Mouse (Mus musculus): ENCODE data around the gene Pcsk2. TPM values are rescaled to one million over a fixed set of nuclear protein-coding genes. Genes with fewer than 3 reads are reported as not detected.

Pcsk2 gene
- polyA plus RNA-seq, 1 experiment from 2014 or later, result 1.7 TPM

DNA sequence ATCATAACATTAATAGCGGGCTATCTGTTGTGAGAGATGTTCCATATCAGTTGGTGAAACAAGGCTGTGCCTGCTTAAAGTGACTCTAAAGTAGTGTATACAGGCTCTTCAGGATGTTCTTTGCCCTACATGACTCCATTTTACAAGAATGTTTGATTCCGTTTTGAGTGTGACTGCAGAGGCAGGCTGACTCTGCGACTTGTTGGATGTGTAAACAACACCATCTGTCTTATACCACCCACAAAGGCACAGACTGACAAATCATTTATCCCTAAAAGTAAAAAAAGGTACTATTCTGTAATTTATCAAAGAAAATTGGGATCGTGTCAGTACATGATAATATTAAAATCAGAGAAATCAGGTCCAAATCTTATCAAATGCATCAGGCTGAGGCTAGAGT is 108.7 kb downstream of the Pcsk2 start:
- WGBS, result 86% methylated on average over 4 of the region's 4 CpGs
- Histone ChIP-seq H3K4me1 (ENCODE audit: control insufficient read depth, insufficient read depth, low read length) (no peaks in the 10 kb centered on the region), H3K36me3 (replicated peaks; ENCODE audit: control insufficient read depth, insufficient read depth, low read depth, low read length) (no peaks in the 10 kb centered on the region), H3K9me3 (replicated peaks; ENCODE audit: control insufficient read depth, low read length) (no peaks in the 10 kb centered on the region), H3K9ac (replicated peaks; ENCODE audit: low read length) (no peak overlapping the region), H3K4me3 (ENCODE audit: low read depth, low read length) (no peak overlapping the region), H3K27ac (replicated peaks; ENCODE audit: low read depth, low read length) (no peak overlapping the region), H3K27me3 (ENCODE audit: control insufficient read depth, insufficient read depth, low read length) (no peaks in the 10 kb centered on the region), H3K4me2 (ENCODE audit: low read depth, low read length) (no peak overlapping the region)
- DNase-seq (ENCODE audit: low spot score) (no peak), ATAC-seq (replicated peaks; ENCODE audit: insufficient number of reproducible peaks, low FRiP score, low TSS enrichment, low read depth) (no peak)

DNA sequence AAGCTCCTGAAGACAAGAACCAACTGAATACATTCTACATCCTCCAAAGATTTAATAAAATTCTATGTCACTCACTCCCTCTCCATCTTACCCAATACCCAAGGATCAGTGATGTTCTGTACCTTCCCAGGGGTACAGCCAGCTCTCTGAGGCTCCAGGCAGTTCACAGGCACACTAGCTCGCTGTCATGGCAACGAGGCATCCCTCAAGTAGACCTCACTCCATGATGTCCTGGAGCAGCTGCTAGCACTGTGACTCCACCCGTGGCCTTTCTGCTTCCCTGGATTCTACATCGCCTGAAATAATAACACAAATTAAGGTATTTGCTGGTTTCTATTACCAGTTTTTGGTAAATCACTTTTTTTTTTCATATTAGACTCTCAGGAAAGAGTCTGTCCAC is 111.0 kb downstream of the Pcsk2 start:
- Histone ChIP-seq H3K9me3 (replicated peaks; ENCODE audit: control insufficient read depth, low read length) (no peaks in the 10 kb centered on the region), H3K36me3 (replicated peaks; ENCODE audit: control insufficient read depth, insufficient read depth, low read depth, low read length) (no peaks in the 10 kb centered on the region), H3K27me3 (ENCODE audit: control insufficient read depth, insufficient read depth, low read length) (no peaks in the 10 kb centered on the region), H3K9ac (replicated peaks; ENCODE audit: low read length) (no peak overlapping the region), H3K4me3 (ENCODE audit: low read depth, low read length) (no peak overlapping the region), H3K4me1 (ENCODE audit: control insufficient read depth, insufficient read depth, low read length) (no peaks in the 10 kb centered on the region), H3K27ac (replicated peaks; ENCODE audit: low read depth, low read length) (no peak overlapping the region), H3K4me2 (ENCODE audit: low read depth, low read length) (no peak overlapping the region)
- 63% methylated on average over 4 of the region's 4 CpGs for whole genome bisulfite sequencing
- no peak for ATAC-seq (replicated peaks; ENCODE audit: insufficient number of reproducible peaks, low FRiP score, low TSS enrichment, low read depth)
- DNase-seq (ENCODE audit: low spot score), result no peak

DNA sequence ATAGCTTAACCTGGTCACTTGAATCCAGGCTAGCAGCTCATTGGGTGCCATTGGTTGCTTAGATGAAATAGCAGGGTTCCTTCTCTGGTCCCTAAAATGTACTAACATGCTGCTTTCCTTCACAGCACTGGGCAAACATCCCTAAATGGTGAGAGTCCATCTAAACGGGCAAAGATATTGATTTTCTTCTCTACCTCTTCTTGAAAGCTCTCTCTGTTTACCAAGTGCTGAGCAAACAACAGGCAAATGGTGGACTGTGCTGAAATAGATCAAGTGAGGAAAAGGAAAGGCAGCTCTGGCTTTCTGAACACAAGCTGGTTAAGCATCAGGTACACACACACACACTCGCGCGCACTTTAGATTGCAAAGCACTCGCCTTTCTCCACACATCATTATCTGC is 120.8 kb downstream of the Pcsk2 start:
- ATAC-seq (replicated peaks; ENCODE audit: insufficient number of reproducible peaks, low FRiP score, low TSS enrichment, low read depth) (no peak), DNase-seq (ENCODE audit: low spot score) (no peak)
- H3K36me3 ChIP-seq (replicated peaks; ENCODE audit: control insufficient read depth, insufficient read depth, low read depth, low read length), result no peaks in the 10 kb centered on the region
- H3K4me1 ChIP-seq (ENCODE audit: control insufficient read depth, insufficient read depth, low read length), result no peaks in the 10 kb centered on the region
- no peak overlapping the region for H3K9ac ChIP-seq (replicated peaks; ENCODE audit: low read length)
- H3K4me3 ChIP-seq (ENCODE audit: low read depth, low read length), result no peak overlapping the region
- no peak overlapping the region for H3K4me2 ChIP-seq (ENCODE audit: low read depth, low read length)
- H3K27me3 ChIP-seq (ENCODE audit: control insufficient read depth, insufficient read depth, low read length), result no peaks in the 10 kb centered on the region
- 88% methylated on average over 5 of the region's 5 CpGs for WGBS
- H3K9me3 ChIP-seq (replicated peaks; ENCODE audit: control insufficient read depth, low read length), result no peaks in the 10 kb centered on the region
- H3K27ac ChIP-seq (replicated peaks; ENCODE audit: low read depth, low read length), result no peak overlapping the region

DNA sequence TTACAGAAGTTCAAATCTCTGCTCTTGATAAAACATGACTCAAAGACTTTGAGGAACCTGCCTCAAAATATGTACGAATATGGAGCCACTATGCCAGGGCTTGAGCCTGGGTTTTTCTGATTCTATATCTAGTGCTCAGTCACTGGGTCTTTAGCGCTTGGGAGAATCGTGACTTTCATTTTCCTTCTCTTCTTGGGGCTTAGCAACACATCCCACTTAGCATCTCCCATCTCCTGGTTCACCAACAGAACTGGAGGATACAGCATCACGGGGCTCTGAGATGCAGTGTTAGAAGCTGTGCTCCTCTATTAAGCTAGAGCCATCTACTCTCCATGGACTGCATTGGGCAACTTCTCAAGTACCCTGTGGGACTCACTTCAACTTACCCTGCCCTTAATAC is 131.9 kb downstream of the Pcsk2 start:
- no peak overlapping the region for H3K4me2 ChIP-seq (ENCODE audit: low read depth, low read length)
- H3K36me3 ChIP-seq (replicated peaks; ENCODE audit: control insufficient read depth, insufficient read depth, low read depth, low read length), result no peaks in the 10 kb centered on the region
- no peaks in the 10 kb centered on the region for H3K9me3 ChIP-seq (replicated peaks; ENCODE audit: control insufficient read depth, low read length)
- no peak overlapping the region for H3K9ac ChIP-seq (replicated peaks; ENCODE audit: low read length)
- H3K27me3 ChIP-seq (ENCODE audit: control insufficient read depth, insufficient read depth, low read length), result no peaks in the 10 kb centered on the region
- no peak for DNase-seq (ENCODE audit: low spot score)
- WGBS, result 85% methylated on average over 4 of the region's 4 CpGs
- no peak overlapping the region for H3K4me3 ChIP-seq (ENCODE audit: low read depth, low read length)
- H3K4me1 ChIP-seq (ENCODE audit: control insufficient read depth, insufficient read depth, low read length), result no peaks in the 10 kb centered on the region
- ATAC-seq (replicated peaks; ENCODE audit: insufficient number of reproducible peaks, low FRiP score, low TSS enrichment, low read depth), result no peak
- H3K27ac ChIP-seq (replicated peaks; ENCODE audit: low read depth, low read length), result no peak overlapping the region

DNA sequence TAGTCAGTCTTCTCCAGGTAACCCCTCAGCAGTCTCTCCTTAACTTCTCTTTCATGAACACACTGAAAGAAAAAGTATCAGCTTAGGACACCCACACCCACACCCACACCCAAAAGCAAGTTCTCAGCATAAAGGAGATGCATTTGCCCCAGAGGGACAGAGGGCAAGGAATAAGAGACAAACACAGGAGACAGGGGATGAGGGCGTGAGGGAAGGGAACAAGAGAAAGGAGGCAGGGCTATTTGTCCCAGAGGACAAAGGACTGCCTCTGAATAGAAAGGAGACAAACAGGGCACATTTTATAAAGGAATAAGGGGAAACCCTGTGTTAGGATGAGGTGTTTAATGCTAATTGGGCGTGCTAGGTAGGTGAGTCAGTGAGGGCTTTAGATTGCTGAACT is 133.6 kb downstream of the Pcsk2 start:
- 44% methylated on average over 2 of the region's 2 CpGs for WGBS
- ATAC-seq (replicated peaks; ENCODE audit: insufficient number of reproducible peaks, low FRiP score, low TSS enrichment, low read depth), result no peak
- Histone ChIP-seq H3K4me1 (ENCODE audit: control insufficient read depth, insufficient read depth, low read length) (no peaks in the 10 kb centered on the region), H3K4me2 (ENCODE audit: low read depth, low read length) (no peak overlapping the region), H3K36me3 (replicated peaks; ENCODE audit: control insufficient read depth, insufficient read depth, low read depth, low read length) (no peaks in the 10 kb centered on the region), H3K9ac (replicated peaks; ENCODE audit: low read length) (no peak overlapping the region), H3K27ac (replicated peaks; ENCODE audit: low read depth, low read length) (no peak overlapping the region), H3K4me3 (ENCODE audit: low read depth, low read length) (no peak overlapping the region), H3K9me3 (replicated peaks; ENCODE audit: control insufficient read depth, low read length) (no peaks in the 10 kb centered on the region), H3K27me3 (ENCODE audit: control insufficient read depth, insufficient read depth, low read length) (no peaks in the 10 kb centered on the region)
- no peak for DNase-seq (ENCODE audit: low spot score)

DNA sequence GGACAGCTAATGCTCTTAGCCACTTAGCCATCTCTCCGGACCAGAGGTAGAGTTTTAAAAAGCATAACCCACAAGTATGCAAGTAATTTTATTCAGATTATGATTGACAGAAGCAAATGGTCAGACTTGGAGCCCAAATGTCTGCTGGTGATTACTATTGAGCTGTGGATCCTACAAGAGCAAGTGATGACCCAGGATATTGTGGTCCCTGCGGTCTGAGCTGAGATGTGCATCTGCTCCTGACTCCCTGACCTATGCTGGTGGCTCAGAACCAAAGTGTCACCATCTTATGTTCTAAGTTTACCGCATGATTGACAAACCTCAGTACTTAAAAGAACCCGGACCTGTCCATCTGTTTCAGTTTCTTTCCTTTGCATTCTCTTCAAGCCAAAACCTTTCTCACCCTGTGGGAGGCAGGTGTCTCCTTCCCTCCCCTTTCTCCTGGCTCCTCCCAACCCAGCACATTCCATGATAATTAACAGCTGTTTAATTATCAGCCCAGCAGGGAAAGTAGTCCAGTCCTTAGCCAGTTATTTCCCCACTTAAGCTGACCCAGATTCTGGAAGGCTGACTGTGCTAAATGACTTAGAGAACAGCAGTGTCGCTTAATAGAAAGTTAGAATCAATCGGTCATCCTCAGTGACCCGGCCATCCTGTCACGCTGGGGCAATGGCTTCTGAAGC is 136.1 kb downstream of the Pcsk2 start:
- H3K27ac ChIP-seq (replicated peaks; ENCODE audit: low read depth, low read length), result no peak overlapping the region

DNA sequence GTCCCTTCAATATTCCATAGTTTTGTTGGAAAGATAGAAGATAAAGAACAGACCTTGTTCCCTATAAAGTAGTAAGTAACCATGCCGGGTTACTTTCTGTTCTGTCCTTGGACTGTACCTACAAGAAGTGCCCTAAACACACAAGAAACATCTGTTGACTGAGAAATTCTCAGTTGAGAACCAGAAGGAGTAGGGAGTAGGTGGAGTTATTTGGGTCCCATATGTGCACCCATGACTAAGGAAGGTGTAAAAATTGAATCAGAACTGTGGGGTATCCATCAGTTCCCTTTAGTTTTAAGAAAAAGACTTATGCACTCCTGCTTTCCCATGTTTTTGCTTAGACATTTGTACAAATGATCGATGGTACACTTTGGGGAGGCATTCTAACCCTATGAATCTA is 137.6 kb downstream of the Pcsk2 start:
- 86% methylated on average over 2 of the region's 2 CpGs for WGBS
- DNase-seq (ENCODE audit: low spot score), result no peak
- no peaks in the 10 kb centered on the region for H3K36me3 ChIP-seq (replicated peaks; ENCODE audit: control insufficient read depth, insufficient read depth, low read depth, low read length)
- H3K27ac ChIP-seq (replicated peaks; ENCODE audit: low read depth, low read length), result no peak overlapping the region
- no peaks in the 10 kb centered on the region for H3K9me3 ChIP-seq (replicated peaks; ENCODE audit: control insufficient read depth, low read length)
- H3K4me1 ChIP-seq (ENCODE audit: control insufficient read depth, insufficient read depth, low read length), result no peaks in the 10 kb centered on the region
- H3K4me2 ChIP-seq (ENCODE audit: low read depth, low read length), result no peak overlapping the region
- no peak overlapping the region for H3K9ac ChIP-seq (replicated peaks; ENCODE audit: low read length)
- ATAC-seq (replicated peaks; ENCODE audit: insufficient number of reproducible peaks, low FRiP score, low TSS enrichment, low read depth), result no peak
- H3K27me3 ChIP-seq (ENCODE audit: control insufficient read depth, insufficient read depth, low read length), result no peaks in the 10 kb centered on the region
- H3K4me3 ChIP-seq (ENCODE audit: low read depth, low read length), result no peak overlapping the region

More for the DNA sequence above, 136.1 kb downstream of the Pcsk2 start:
- no peak for ATAC-seq (replicated peaks; ENCODE audit: insufficient number of reproducible peaks, low FRiP score, low TSS enrichment, low read depth)
- no peaks in the 10 kb centered on the region for H3K27me3 ChIP-seq (ENCODE audit: control insufficient read depth, insufficient read depth, low read length)
- no peaks in the 10 kb centered on the region for H3K36me3 ChIP-seq (replicated peaks; ENCODE audit: control insufficient read depth, insufficient read depth, low read depth, low read length)
- no peak overlapping the region for H3K4me2 ChIP-seq (ENCODE audit: low read depth, low read length)
- WGBS, result 65% methylated on average over 8 of the region's 8 CpGs
- no peaks in the 10 kb centered on the region for H3K4me1 ChIP-seq (ENCODE audit: control insufficient read depth, insufficient read depth, low read length)
- H3K9me3 ChIP-seq (replicated peaks; ENCODE audit: control insufficient read depth, low read length), result no peaks in the 10 kb centered on the region
- H3K4me3 ChIP-seq (ENCODE audit: low read depth, low read length), result no peak overlapping the region
- H3K9ac ChIP-seq (replicated peaks; ENCODE audit: low read length), result no peak overlapping the region
- DNase-seq (ENCODE audit: low spot score), result no peak

DNA sequence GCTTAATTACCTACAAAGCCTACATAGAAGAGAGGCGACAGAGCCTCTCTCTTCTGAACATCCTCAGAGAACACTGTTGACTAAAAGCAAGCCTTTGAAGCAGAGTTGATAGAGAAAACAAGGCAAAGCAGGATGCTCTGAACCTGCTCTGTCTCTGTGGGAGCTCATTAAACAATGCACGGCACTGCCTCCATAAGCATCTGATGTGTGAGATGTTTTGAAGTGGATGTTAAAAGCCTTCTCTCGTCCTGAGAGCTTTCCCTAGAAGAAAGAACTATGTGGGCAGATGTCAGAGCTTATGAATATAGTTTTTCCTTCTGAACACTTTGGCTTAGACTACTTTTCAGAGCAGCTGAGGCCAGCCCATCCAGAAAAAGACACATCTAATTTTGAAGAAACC is 145.3 kb downstream of the Pcsk2 start:
- no peaks in the 10 kb centered on the region for H3K4me1 ChIP-seq (ENCODE audit: control insufficient read depth, insufficient read depth, low read length)
- 59% methylated on average over 3 of the region's 3 CpGs for WGBS
- H3K9ac ChIP-seq (replicated peaks; ENCODE audit: low read length), result no peak overlapping the region
- no peak for DNase-seq (ENCODE audit: low spot score)
- H3K4me3 ChIP-seq (ENCODE audit: low read depth, low read length), result no peak overlapping the region
- no peaks in the 10 kb centered on the region for H3K27me3 ChIP-seq (ENCODE audit: control insufficient read depth, insufficient read depth, low read length)
- no peak for ATAC-seq (replicated peaks; ENCODE audit: insufficient number of reproducible peaks, low FRiP score, low TSS enrichment, low read depth)
- H3K27ac ChIP-seq (replicated peaks; ENCODE audit: low read depth, low read length), result no peak overlapping the region
- H3K36me3 ChIP-seq (replicated peaks; ENCODE audit: control insufficient read depth, insufficient read depth, low read depth, low read length), result no peaks in the 10 kb centered on the region
- H3K4me2 ChIP-seq (ENCODE audit: low read depth, low read length), result no peak overlapping the region
- H3K9me3 ChIP-seq (replicated peaks; ENCODE audit: control insufficient read depth, low read length), result no peaks in the 10 kb centered on the region

Measured in embryonic facial prominence, embryonic 11.5 days (tissue).